Mouse (Mus musculus) B cell, adult 2 months (primary cell): ENCODE data around the gene Slc35e3.
"Not testable (repeated sequence)": the region's sequence is repeated elsewhere in the genome, so short reads cannot be mapped to it uniquely, and the experiment has no call there.

Experiments used
- DNase-seq, 2 experiments: peaks; one replicate each; pipeline ENCODE4 v3.0.0; 2022

The Slc35e3 gene

DNA sequence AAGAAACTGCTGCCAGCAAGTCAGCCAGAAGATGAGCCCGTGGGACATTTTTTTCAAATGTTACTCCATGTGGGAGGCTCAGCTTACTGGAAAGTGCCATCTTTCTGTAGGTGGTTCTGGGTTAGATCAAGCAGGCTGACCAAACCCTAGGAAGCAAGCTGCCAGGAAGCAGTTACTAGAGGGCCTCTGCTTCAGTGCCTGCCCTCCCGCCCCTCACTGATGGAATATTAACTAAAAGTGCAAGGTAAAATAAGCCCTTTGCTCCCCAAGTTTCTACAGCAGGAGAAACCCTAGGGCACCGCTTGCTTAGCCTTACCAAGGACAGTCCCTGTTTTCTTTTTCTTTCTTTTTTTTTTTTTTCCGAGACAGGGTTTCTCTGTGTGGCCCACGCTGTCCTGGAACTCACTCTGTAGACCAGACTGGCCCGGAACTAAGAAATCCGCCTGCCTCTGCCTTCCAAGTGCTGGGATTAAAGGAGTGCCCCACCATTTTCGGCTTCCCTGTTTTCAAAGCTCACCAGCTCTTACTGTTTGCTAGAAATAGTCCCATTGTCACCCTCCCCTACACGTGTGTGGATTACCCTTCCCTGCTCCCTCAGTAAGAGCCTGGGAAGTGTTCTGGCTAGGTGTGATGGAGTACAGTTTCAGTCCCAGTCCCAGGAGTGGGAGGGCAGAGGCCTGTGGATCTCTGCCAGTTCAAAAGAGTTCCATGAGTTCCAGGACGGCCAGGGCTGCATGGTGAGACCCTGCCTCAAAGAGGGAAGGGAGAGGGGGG lies 2.3 kb upstream of the Slc35e3 start:
- DNase-seq, result no peak

GRCm38 (mm10) chr10:117747711-117748110 lies 1.5 kb upstream of the Slc35e3 start:
- DNase-seq, result peak; percentile 57 to 59

DNA sequence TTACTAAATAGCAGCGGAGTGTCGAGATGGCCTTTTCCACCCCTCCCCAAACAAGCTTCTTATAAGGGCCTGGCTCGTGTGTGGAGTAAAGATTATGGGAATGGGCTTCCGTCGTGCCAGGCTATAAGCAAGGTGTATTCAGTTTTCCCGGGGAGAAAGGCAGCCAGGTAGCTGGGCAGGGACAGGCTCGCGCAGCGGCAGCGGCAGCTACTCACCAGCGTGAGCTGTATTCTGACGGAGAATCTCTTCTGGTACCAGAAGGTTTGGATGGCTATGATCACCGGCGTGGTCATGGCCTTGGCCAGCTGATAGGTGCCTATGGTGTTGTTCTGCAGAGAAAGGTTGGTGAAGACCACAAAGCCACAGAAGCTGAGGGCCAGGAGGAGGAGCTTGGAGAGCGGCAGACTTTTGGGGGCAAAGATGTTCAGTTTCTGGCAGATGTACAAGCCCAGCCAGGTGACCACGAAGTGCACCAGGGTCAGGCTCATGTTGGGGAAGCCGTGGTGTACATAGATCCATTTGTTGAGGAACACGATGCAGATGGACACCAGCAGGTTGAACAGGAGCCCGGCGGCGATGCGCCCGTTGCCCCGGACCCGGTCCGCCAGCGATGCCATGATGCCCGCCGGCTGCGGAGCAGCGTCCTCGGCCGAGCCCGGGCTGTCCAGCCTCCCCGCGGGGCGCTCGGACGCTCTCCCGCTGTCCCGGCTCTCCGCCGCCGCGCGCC lies 432 bp downstream of the Slc35e3 start:
- DNase-seq, result peak; percentile 19 to 25

GRCm38 (mm10) chr10:117743917-117744316 lies 2.2 kb downstream of the Slc35e3 start:
- DNase-seq, result no peak

DNA sequence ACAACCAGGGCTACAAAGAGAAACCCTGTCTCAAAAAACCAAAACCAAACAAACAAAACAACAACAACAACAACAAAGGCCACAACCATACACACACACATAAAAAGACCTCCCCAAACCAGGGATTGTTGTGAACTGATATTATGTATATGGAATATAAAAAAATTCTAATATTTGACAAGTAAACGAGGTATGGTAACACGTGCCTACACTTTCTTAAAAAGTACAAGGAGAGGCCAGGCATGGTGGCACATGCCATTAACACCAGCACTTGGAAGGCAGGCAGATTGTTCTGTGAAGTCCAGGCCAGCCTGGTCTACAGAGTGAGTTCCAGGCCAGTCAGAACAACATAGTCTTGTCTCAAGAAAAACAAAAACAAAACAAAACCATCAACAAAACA lies 3.0 kb downstream of the Slc35e3 start:
- no peak for DNase-seq

GRCm38 (mm10) chr10:117742618-117743017 lies 3.5 kb downstream of the Slc35e3 start:
- no peak for DNase-seq

DNA sequence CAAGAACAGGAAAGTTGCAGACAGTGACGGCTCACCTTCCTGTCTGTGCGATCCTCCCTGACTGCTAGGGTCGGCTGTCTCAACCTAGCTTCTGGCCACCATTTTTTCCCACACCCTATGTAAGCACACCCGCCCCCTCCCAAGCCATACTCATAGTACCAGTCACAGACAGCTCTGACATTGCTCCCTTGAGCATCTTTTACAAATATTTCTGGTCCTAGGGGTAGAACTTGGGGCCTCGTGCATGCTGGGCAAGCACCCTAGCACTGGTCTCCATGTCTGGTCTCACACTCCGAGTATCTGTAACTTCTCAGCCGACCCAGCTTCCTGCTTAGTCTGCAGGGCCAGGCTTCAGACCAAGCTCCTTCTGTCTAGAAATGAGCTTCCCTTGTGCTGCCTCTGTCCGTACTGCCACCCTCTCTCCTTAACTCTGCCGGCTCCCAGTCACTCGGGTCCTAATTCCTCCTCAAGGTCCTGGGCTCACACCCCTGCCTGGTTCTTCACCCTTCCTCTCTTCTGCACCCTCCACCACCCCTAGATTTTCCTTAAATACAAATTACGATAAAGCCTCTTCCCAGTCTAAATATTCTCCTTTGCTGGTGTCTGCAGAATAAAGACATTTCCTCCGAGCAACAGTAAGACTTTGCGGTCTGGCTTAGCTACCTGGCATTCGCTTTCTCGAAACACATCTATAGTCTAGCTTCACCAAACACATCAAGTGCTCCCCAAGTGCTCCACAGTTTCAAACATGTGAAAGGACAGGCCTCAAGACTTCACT lies 4.3 kb downstream of the Slc35e3 start:
- DNase-seq, result no peak

GRCm38 (mm10) chr10:117740921-117741320 lies 5.2 kb downstream of the Slc35e3 start:
- DNase-seq, result no peak

- DNase-seq, result no peak
These were observed 6.0 kb downstream of the Slc35e3 start for GRCm38 (mm10) chr10:117740171-117740570.

DNA sequence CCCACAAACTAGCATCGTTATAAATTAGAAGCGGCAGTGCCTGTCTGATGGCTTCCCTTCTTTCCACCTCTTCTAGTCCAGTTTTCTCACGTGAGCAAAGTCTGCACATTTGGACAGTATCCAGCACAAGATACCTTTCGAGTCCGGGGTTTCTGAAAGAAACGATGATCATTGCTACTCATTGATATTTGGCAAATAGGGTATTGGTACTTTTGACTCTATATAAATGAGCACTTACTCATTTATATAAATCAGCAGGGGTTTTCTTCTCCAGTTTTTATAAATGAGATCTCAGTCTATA lies 6.6 kb downstream of the Slc35e3 start:
- no peak for DNase-seq

GRCm38 (mm10) chr10:117738928-117739647 lies 7.1 kb downstream of the Slc35e3 start:
- DNase-seq, result no peak

DNA sequence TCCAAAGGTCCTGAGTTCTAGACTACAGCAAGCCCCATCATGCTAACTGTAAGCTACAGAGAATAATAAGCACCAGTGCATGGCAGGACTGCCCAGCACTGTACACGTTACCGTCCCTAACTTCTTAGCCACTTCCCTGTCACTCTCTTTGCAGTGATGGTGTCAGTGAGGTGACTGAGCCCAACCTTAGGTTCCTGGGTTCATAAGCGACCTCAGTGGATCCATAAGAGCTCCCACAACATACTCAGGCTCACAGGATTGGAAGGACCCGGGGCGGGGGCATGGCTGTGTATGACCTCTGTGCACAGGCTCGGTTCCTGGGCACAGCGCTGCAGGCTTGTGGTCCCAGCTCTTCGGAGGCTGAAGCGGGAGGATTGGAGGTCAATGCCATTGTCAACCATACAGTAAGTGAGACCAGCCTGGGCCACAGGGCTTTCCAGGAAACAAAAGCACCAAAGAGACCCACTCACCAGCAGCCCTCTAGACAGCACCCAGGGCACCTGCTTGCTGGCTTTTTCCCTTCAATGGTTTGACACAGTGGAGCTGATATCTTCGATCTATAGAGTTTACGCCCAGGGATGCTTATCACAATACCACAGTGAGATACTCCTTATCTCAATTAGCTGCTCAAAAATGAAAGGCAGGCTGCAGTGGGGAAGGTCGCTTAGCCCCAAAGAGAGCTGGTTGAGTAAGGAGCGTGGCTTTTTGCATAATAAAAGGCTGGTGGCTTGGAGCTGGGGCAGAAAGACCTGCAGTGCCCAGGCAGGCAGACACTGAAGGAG lies 7.8 kb downstream of the Slc35e3 start:
- DNase-seq, result no peak

DNA sequence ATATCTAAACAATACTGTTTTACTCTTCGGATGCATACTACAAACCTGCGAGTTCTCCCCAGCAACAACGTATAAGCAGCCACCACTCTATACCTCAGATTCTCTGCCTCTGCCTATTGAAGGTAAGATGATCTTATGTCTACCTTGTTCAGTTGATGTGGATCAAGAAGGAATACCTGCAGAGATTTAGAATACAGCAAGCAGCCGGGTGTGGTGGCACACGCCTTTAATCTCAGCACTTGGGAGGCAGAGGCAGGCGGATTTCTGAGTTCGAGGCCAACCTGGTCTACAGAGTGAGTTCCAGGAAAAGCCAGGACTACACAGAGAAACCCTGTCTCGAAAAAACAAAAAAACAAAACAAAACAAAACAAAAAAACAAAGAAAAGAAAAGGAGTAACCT lies 8.7 kb downstream of the Slc35e3 start:
- not testable (repeated sequence) for DNase-seq

DNA sequence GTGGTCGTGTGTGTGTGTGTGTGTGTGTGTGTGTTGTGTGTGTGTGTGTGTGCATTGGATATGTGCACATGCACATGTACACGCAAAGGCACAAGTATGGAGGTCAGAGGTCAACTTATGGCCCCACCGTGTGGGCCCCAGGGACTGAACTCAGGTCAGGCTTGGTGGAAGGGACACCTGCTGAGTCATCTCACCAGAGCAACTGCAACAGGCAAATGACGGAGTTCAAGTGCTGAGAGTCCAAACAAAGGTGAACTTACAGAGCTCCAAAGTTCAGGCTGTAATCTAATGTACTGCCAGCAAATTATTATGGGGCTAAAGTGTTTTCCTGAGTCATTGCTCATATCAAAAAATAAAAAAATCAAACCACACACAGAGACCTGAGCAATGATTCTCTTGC lies 9.1 kb downstream of the Slc35e3 start:
- DNase-seq, result no peak

DNA sequence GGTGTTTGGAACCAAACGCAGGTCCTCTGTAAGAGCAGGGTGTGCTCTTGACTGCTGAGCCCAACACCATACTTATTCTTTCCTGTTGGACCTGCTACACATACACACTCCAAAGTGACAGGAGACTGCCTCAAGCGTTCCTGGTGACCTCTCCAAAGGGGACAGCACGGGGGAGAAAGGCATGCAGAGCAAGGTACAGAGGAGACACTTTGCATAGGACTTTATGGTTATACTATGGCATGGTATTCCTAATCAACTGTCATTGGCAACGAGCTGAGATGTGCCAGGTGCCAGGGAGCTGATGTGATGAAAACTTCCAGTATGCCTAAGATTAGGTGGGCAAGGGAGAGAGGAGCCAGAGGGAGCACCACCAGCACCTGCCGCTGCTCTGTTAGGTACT lies 9.6 kb downstream of the Slc35e3 start:
- no peak for DNase-seq

DNA sequence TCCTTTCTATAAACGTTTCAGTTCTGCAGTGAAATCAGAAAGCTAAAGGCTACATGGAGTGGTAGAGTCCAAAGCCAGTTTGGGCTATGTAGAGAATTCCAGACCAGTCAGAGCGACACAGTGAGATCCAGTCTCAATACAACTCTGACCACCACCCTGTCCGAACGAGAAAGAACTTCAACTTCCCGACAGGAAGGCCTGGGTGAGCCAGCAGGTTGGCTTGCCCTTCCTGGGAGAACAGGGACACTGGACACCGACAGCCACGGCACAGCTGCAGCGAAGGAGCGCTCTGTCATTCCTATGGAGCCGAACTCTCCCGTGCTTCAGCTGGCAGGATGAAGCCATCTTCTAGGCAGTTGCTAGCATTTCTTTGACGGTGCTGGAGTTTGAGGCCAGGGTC lies 10.8 kb downstream of the Slc35e3 start:
- DNase-seq, result not testable (repeated sequence)

- not testable (repeated sequence) for DNase-seq
These were observed 11.9 kb downstream of the Slc35e3 start for GRCm38 (mm10) chr10:117734104-117734852.

- not testable (repeated sequence) for DNase-seq
These were observed 12.5 kb downstream of the Slc35e3 start for GRCm38 (mm10) chr10:117733626-117734025.

DNA sequence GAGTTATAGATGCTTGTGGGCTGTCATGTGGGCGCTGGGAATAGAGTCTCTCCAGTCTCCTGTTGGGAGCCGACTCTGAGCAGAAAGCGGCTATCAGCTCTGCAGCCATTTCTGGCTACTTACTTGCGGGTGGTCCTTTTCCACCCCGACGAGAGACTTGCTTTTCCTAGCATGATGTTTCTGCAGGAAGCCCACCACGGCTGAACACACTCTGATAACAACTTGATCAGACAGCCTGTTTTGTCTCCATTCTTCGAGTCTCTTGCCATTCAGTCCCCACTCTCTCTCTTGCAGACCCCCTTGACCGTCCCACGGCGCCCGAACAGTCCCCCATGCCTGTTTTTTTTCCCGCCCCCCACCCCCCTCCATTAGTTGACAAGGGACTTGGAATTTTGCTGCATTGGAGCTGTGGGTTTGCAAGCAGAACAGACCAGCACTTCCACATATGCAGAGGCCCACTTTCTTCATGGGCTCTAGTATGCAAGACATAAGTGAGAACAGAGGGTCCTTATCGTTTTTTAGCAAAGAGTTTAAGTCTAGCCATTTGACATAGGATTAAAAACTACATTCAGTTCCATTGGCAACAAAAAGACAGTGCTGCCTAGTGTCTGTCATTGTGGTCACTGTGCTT lies 13.1 kb downstream of the Slc35e3 start:
- no peak for DNase-seq

- DNase-seq, result no peak
These were observed 14.0 kb downstream of the Slc35e3 start for GRCm38 (mm10) chr10:117732184-117732583.
